Mouse (Mus musculus) testis, adult 2 months (tissue): Measurements from ENCODE around the gene Nr1h2. TPM values are rescaled to one million over a fixed set of nuclear protein-coding genes. Genes with fewer than 3 reads are reported as not detected.
A peak's percentile ranks its signal among the peaks of the same experiment; 100 is the strongest.

Experiments used
- H3K27ac ChIP-seq: fragments of 200-500 bp; 2 replicates; pipeline ENCODE4 v1.5.1; 2012; ENCODE audit warnings: low read depth, low read length; ENCODE audit not compliant: control insufficient read depth, insufficient read depth
- H3K27me3 ChIP-seq: fragments of 200-500 bp; 2 replicates; pipeline ENCODE4 v1.6.1; 2012; ENCODE audit warnings: mild to moderate bottlenecking, low read length, moderate library complexity; ENCODE audit not compliant: control insufficient read depth, insufficient read depth
- H3K36me3 ChIP-seq: fragments of 200-500 bp; 2 replicates; pipeline ENCODE4 v1.6.1; 2012; ENCODE audit warnings: mild to moderate bottlenecking, low read length; ENCODE audit not compliant: control insufficient read depth, insufficient read depth
- H3K4me1 ChIP-seq: fragments of 200-500 bp; 2 replicates; pipeline ENCODE4 v1.6.1; 2012; ENCODE audit warnings: low read length; ENCODE audit not compliant: control insufficient read depth, insufficient read depth
- H3K4me3 ChIP-seq: fragments of 200-500 bp; 2 replicates; pipeline ENCODE4 v1.5.1; 2012; ENCODE audit warnings: low read depth, mild to moderate bottlenecking, low read length, moderate library complexity, mixed read lengths; ENCODE audit not compliant: control insufficient read depth
- CTCF ChIP-seq: fragments of 200-500 bp; IDR thresholded peaks from 2 replicates; pipeline ENCODE4 v1.5.1; 2012; ENCODE audit warnings: low read depth, mild to moderate bottlenecking, inconsistent platforms, low read length, moderate library complexity; ENCODE audit not compliant: control insufficient read depth, insufficient read depth, insufficient replicate concordance
- POLR2A ChIP-seq: fragments of 200-500 bp; IDR thresholded peaks from 2 replicates; pipeline ENCODE4 v1.6.1; 2012; ENCODE audit warnings: low read depth, mild to moderate bottlenecking, inconsistent platforms, low read length, moderate library complexity; ENCODE audit not compliant: control insufficient read depth
- polyA plus RNA-seq: library from polyadenylated mRNA; depleted of rRNA; stranded (reverse); fragments of >200 nt; gene quantifications from 2 replicates; pipeline ENCODE4 v1.2.3, GENCODE M21; 2012

Gene Nr1h2
- polyA plus RNA-seq, 1 experiment = 72.1 TPM

- H3K4me3 ChIP-seq = no peak overlapping the region
- no peak overlapping the region for H3K27ac ChIP-seq
- no peaks in the 10 kb centered on the region for H3K4me1 ChIP-seq
- H3K27me3 ChIP-seq = no peaks in the 10 kb centered on the region
- peak; percentile 79; the same call in 1 of the 2 replicates for TF ChIP-seq CTCF
- no peak for TF ChIP-seq POLR2A
- H3K36me3 ChIP-seq = no peaks in the 10 kb centered on the region
Measured at GRCm38 (mm10) chr7:44560435-44561400, 7.0 kb upstream of the Nr1h2 start.

GRCm38 (mm10) chr7:44557629-44558028 is 3.9 kb upstream of the Nr1h2 start:
- TF ChIP-seq POLR2A = no peak
- no peak for TF ChIP-seq CTCF
- H3K36me3 ChIP-seq = no peaks in the 10 kb centered on the region
- no peaks in the 10 kb centered on the region; the same call in none of the 2 replicates for H3K4me1 ChIP-seq
- no peaks in the 10 kb centered on the region for H3K27me3 ChIP-seq
- H3K27ac ChIP-seq = no peak overlapping the region
- no peak overlapping the region for H3K4me3 ChIP-seq

GRCm38 (mm10) chr7:44553196-44553764 is 471 bp downstream of the Nr1h2 start:
- Histone ChIP-seq H3K27ac (peak overlapping the region; percentile 96), H3K4me1 (peaks cover 3% of the 10 kb centered on the region), H3K4me3 (peak overlapping the region; percentile 100), H3K27me3 (no peaks in the 10 kb centered on the region), H3K36me3 (no peaks in the 10 kb centered on the region; the same call in 1 of the 2 replicates)
- TF ChIP-seq CTCF (no peak), POLR2A (no peak)

GRCm38 (mm10) chr7:44552141-44552908 is 1.4 kb downstream of the Nr1h2 start:
- no peak for TF ChIP-seq POLR2A
- TF ChIP-seq CTCF = no peak
- Histone ChIP-seq H3K27ac (no peak overlapping the region), H3K36me3 (no peaks in the 10 kb centered on the region; the same call in 1 of the 2 replicates), H3K27me3 (no peaks in the 10 kb centered on the region), H3K4me1 (peaks cover 6% of the 10 kb centered on the region), H3K4me3 (no peak overlapping the region)

- no peak overlapping the region for H3K27ac ChIP-seq
- no peak overlapping the region for H3K4me3 ChIP-seq
- no peak for TF ChIP-seq CTCF
- no peak for TF ChIP-seq POLR2A
- H3K36me3 ChIP-seq = no peaks in the 10 kb centered on the region; the same call in 1 of the 2 replicates
- H3K4me1 ChIP-seq = peaks cover 6% of the 10 kb centered on the region
- H3K27me3 ChIP-seq = no peaks in the 10 kb centered on the region
Measured at GRCm38 (mm10) chr7:44551731-44552130, 2.0 kb downstream of the Nr1h2 start.

- TF ChIP-seq CTCF (no peak), POLR2A (no peak)
- no peaks in the 10 kb centered on the region; the same call in 1 of the 2 replicates for H3K36me3 ChIP-seq
Measured at GRCm38 (mm10) chr7:44551301-44551700, 2.5 kb downstream of the Nr1h2 start.

GRCm38 (mm10) chr7:44550409-44550678 is 3.4 kb downstream of the Nr1h2 start:
- no peaks in the 10 kb centered on the region for H3K27me3 ChIP-seq
- H3K4me1 ChIP-seq = peaks cover 6% of the 10 kb centered on the region
- TF ChIP-seq POLR2A (no peak), CTCF (no peak)
- H3K27ac ChIP-seq = no peak overlapping the region
- H3K36me3 ChIP-seq = no peaks in the 10 kb centered on the region; the same call in 1 of the 2 replicates
- no peak overlapping the region for H3K4me3 ChIP-seq

More at GRCm38 (mm10) chr7:44551301-44551700, 2.5 kb downstream of the Nr1h2 start:
- Histone ChIP-seq H3K27me3 (no peaks in the 10 kb centered on the region), H3K4me3 (no peak overlapping the region), H3K27ac (no peak overlapping the region), H3K4me1 (peaks cover 6% of the 10 kb centered on the region)
